Mouse (Mus musculus) stomach, postnatal 0 days (tissue): Measurements from ENCODE around the gene Mrc2. TPM values are rescaled to one million over a fixed set of nuclear protein-coding genes. Genes with fewer than 3 reads are reported as not detected.
A peak's percentile ranks its signal among the peaks of the same experiment; 100 is the strongest.

ENCODE experiments used
- ATAC-seq: fragments of 200-750 bp; cut with Nextera tagmentation; 2 replicates; pipeline ENCODE4 v1.8.0; 2017; ENCODE audit not compliant: low FRiP score, low TSS enrichment
- DNase-seq: peaks from one replicate; pipeline ENCODE4 v3.0.0-alpha.2; 2016; ENCODE audit warnings: low spot score
- H3K27ac ChIP-seq: fragments of 300-500 bp; sonication (generic); replicated peaks from 2 replicates; pipeline ENCODE4 v1.5.1; 2014; ENCODE audit warnings: mild to moderate bottlenecking, control low read depth
- H3K27me3 ChIP-seq: fragments of 300-500 bp; sonication (generic); 2 replicates; pipeline ENCODE4 v1.6.1; 2014; ENCODE audit warnings: low read length; ENCODE audit not compliant: control insufficient read depth, insufficient read depth
- H3K36me3 ChIP-seq: fragments of 300-500 bp; sonication (generic); 2 replicates; pipeline ENCODE4 v1.6.1; 2014; ENCODE audit warnings: low read length, mixed read lengths; ENCODE audit not compliant: control insufficient read depth, insufficient read depth
- H3K4me1 ChIP-seq: fragments of 300-500 bp; sonication (generic); replicated peaks from 2 replicates; pipeline ENCODE4 v1.6.1; 2014; ENCODE audit warnings: antibody characterized with exemption; ENCODE audit not compliant: control insufficient read depth, insufficient read depth
- H3K4me2 ChIP-seq: fragments of 300-500 bp; sonication (generic); replicated peaks from 2 replicates; pipeline ENCODE4 v1.6.1; 2014; ENCODE audit warnings: low read depth, mild to moderate bottlenecking, control low read depth, moderate library complexity
- H3K4me3 ChIP-seq: fragments of 300-500 bp; sonication (generic); 2 replicates; pipeline ENCODE4 v1.5.1; 2014; ENCODE audit warnings: low read depth, low read length, control low read depth
- H3K9ac ChIP-seq: fragments of 300-500 bp; sonication (generic); 2 replicates; pipeline ENCODE4 v1.6.1; 2014; ENCODE audit warnings: mild to moderate bottlenecking, low read length, control low read depth, mixed read lengths
- H3K9me3 ChIP-seq: fragments of 300-500 bp; sonication (generic); 2 replicates; pipeline ENCODE4 v1.6.1; 2016; ENCODE audit warnings: low read length; ENCODE audit not compliant: control insufficient read depth
- CTCF ChIP-seq: IDR thresholded peaks from 2 replicates; pipeline ENCODE4 v1.5.1; 2016; ENCODE audit warnings: antibody characterized with exemption, low read depth, mild to moderate bottlenecking, moderate library complexity
- EP300 ChIP-seq: optimal IDR thresholded peaks from 2 replicates; pipeline ENCODE3; 2016; ENCODE audit warnings: antibody characterized with exemption
- WGBS: fragments of 180-500 bp; shearing (Covaris S2); extraction: QIAGEN DNeasy Blood & Tissue Kit; methylation state at CpG from one replicate; pipeline ENCODE4 v1.1.7; 2014; 5-methylcytosine and 5-hydroxymethylcytosine counted together
- polyA plus RNA-seq: library from polyadenylated mRNA; unstranded; fragments of >200 nt; fragmentation: Nextera tagmentation; extraction: Ambion mirVana; gene quantifications from 2 replicates; pipeline ENCODE4 v1.2.1, GENCODE M21; 2015

Gene Mrc2
- polyA plus RNA-seq, 1 experiment from 2014 or later, result 2.9 TPM

- H3K4me2 ChIP-seq, result no peak overlapping the region
- no peak overlapping the region for H3K4me3 ChIP-seq
- 0 out of 2 replicates have a peak, but pooled peaks cover 5% of the 10 kb centered on the region for H3K4me1 ChIP-seq
- no peaks in the 10 kb centered on the region for H3K9me3 ChIP-seq
- no peak overlapping the region for H3K27ac ChIP-seq
- TF ChIP-seq CTCF, result no peak
- TF ChIP-seq EP300, result no peak
- no peak for DNase-seq
- ATAC-seq, result no peak
- no peaks in the 10 kb centered on the region for H3K27me3 ChIP-seq
- 77% methylated on average over 4 of the region's 4 CpGs for WGBS
- H3K9ac ChIP-seq, result no peak overlapping the region
- H3K36me3 ChIP-seq, result no peaks in the 10 kb centered on the region
Observed at GRCm38 (mm10) chr11:105353891-105354280, 61.4 kb downstream of the Mrc2 start.

- no peak for ATAC-seq
- no peak overlapping the region for H3K27ac ChIP-seq
Observed at GRCm38 (mm10) chr11:105356301-105356700, 63.9 kb downstream of the Mrc2 start.

GRCm38 (mm10) chr11:105362041-105362765, 69.8 kb downstream of the Mrc2 start:
- ATAC-seq, result peak; percentile 8; the same call in 1 of the 2 replicates
- DNase-seq, result no peak
- no peaks in the 10 kb centered on the region for H3K9me3 ChIP-seq
- no peak overlapping the region for H3K4me2 ChIP-seq
- TF ChIP-seq EP300 (no peak), CTCF (no peak)
- no peaks in the 10 kb centered on the region for H3K36me3 ChIP-seq
- H3K27me3 ChIP-seq, result no peaks in the 10 kb centered on the region
- H3K9ac ChIP-seq, result no peak overlapping the region
- no peaks in the 10 kb centered on the region for H3K4me1 ChIP-seq
- 86% methylated on average over 4 of the region's 4 CpGs for WGBS
- H3K27ac ChIP-seq, result no peak overlapping the region
- no peak overlapping the region for H3K4me3 ChIP-seq

More at GRCm38 (mm10) chr11:105356301-105356700, 63.9 kb downstream of the Mrc2 start:
- no peak overlapping the region for H3K4me2 ChIP-seq
- DNase-seq, result no peak
- H3K4me1 ChIP-seq, result 0 out of 2 replicates have a peak, but pooled peaks cover 5% of the 10 kb centered on the region
- no peaks in the 10 kb centered on the region for H3K27me3 ChIP-seq
- no peak overlapping the region for H3K4me3 ChIP-seq
- H3K9ac ChIP-seq, result no peak overlapping the region
- WGBS, result 36% methylated on average over 7 of the region's 7 CpGs
- no peaks in the 10 kb centered on the region for H3K36me3 ChIP-seq
- TF ChIP-seq EP300 (no peak), CTCF (no peak)
- no peaks in the 10 kb centered on the region for H3K9me3 ChIP-seq

- Histone ChIP-seq H3K9ac (peak overlapping the region; percentile 58), H3K36me3 (no peaks in the 10 kb centered on the region), H3K4me2 (peak overlapping the region; percentile 89), H3K9me3 (no peaks in the 10 kb centered on the region), H3K27ac (no peak overlapping the region), H3K27me3 (no peaks in the 10 kb centered on the region), H3K4me3 (peak overlapping the region; percentile 48), H3K4me1 (no peaks in the 10 kb centered on the region)
- peak; percentile 88 for TF ChIP-seq CTCF
- TF ChIP-seq EP300, result no peak
- ATAC-seq (peak; percentile 76), DNase-seq (peak; percentile 83)
- under 1% methylated on average over 34 of the region's 40 CpGs for WGBS
Observed at GRCm38 (mm10) chr11:105362946-105363597, 70.6 kb downstream of the Mrc2 start.

GRCm38 (mm10) chr11:105363598-105364385, 71.3 kb downstream of the Mrc2 start:
- no peaks in the 10 kb centered on the region for H3K4me1 ChIP-seq
- H3K27me3 ChIP-seq, result no peaks in the 10 kb centered on the region
- no peaks in the 10 kb centered on the region for H3K9me3 ChIP-seq
- no peak overlapping the region for H3K9ac ChIP-seq
- peak overlapping the region; percentile 89; the same call in 1 of the 2 replicates for H3K4me2 ChIP-seq
- H3K4me3 ChIP-seq, result 0 out of 2 replicates have a peak overlapping the region, but pooled peaks have one; percentile 48
- ATAC-seq (0 out of 2 replicates have a peak, but pooled peaks have one; percentile 3), DNase-seq (no peak)
- WGBS, result 50% methylated on average over 12 of the region's 12 CpGs
- H3K36me3 ChIP-seq, result no peaks in the 10 kb centered on the region
- H3K27ac ChIP-seq, result no peak overlapping the region
- no peak for TF ChIP-seq CTCF
- no peak for TF ChIP-seq EP300
